Mouse (Mus musculus): Measurements from ENCODE around the gene Serpinb11. TPM values are rescaled to one million over a fixed set of nuclear protein-coding genes. Genes with fewer than 3 reads are reported as not detected.

Serpinb11 gene
- polyA plus RNA-seq (2017; shearing (Covaris generic)) = under 1 TPM in 1 of 2 experiments, not detected in 1; 0.29 TPM

GRCm38 (mm10) chr1:107360898-107361297 is at the start of gene Serpinb11:
Gene Serpinb11 (plus strand): TSS chr1:107361198.

GRCm38 (mm10) chr1:107399355-107399754 is 38.4 kb downstream of the Serpinb11 start, which contains the start of gene Serpinb7:
Gene Serpinb7 (plus strand): TSS chr1:107399655.

Other genes with a start within 250 kb of the Serpinb11 start
- not detected for gene Serpinb3b, start 82.8 kb upstream of the Serpinb11 start, polyA plus RNA-seq (2017; shearing (Covaris generic))
- not detected for gene Serpinb3c, start 82.8 kb upstream of the Serpinb11 start, polyA plus RNA-seq (2017; shearing (Covaris generic))
- under 1 TPM in 1 of 2 experiments, not detected in 1; 0.24 TPM for gene Serpinb7, start 38.5 kb downstream of the Serpinb11 start, polyA plus RNA-seq (2017; shearing (Covaris generic))
- 1 to 10 TPM in 1 of 2 experiments, not detected in 1; 2.3 TPM for gene Serpinb2, start 150.2 kb downstream of the Serpinb11 start, polyA plus RNA-seq (2017; shearing (Covaris generic))
- gene Serpinb8, start 228.8 kb downstream of the Serpinb11 start, polyA plus RNA-seq (2017; shearing (Covaris generic)) = under 1 TPM; 0.13 to 0.48 TPM

Data from inflammation-experienced regulatory T-cells (primary cell).